8 mouse cellular contexts compared by ENCODE assay signal in the genomic region with DNA sequence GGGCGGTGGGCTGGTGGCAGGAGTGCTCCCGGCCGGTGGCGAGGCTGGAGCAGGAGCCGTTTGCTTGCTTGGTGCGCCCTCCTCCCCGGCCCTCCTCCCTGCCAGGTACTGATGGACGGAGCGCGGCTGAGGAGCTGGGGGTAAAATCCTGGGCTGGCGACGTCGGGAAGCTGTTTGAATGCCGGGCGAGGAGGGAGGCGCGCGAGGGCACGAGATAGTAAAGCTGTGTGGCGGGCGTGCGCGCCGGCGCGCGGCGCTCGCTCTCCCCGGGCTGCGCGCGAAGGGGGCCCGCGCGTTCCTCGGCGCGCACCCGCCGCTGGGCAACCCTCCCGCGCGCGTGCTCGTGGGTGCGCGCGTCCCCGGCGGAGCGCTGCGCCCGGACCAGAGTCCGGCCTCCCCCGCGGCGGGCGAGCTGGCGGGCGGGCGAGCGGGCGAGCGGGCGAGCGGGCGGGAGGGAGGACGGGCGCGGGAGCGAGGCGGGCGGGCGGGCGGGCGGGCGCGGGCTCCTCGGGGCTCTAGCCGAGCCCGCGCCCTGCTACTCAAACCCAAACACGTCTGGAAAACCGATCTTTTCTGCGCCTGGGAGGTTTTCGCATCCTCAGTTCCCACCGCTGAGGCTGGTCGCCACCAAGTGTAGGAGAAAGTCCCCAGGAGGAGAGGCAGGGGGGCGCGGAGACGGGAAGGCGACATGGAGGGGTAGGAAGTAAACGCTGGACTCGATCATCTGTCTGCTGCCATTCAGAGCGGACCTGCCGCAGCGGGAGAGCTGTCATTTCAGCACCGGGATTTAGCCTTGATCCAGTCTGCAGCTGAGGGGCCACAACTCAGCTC. TPM values are rescaled to one million over a fixed set of nuclear protein-coding genes. Genes with fewer than 3 reads are reported as not detected.
DNase-seq lines count a peak whose midpoint lies in the region; ATAC-seq lines count a peak whose summit lies in the region.
"Had no signal": no experiment of that assay in that cellular context is flagged by ENCODE, and none has a peak within 500 bp of the region (broad histone marks: within the 10 kb centered on the region; RNA-seq: fewer than 3 reads in every experiment).

No protein-coding gene starts in this region.

- H3K9me3 ChIP-seq in forebrain, embryonic 13.5 days (replicated peaks), result no peaks in the 10 kb centered on the region
- no peaks in the 10 kb centered on the region for H3K9me3 ChIP-seq in intestine, embryonic 16.5 days (ENCODE audit: control insufficient read depth, low read length)
- H3K9me3 ChIP-seq in limb, embryonic 10.5 days (replicated peaks), result no peaks in the 10 kb centered on the region
- H3K9me3 ChIP-seq in neural tube, embryonic 15.5 days (replicated peaks), result no peaks in the 10 kb centered on the region

- no peaks in the 10 kb centered on the region for H3K36me3 ChIP-seq in forebrain, embryonic 13.5 days (ENCODE audit: poor library complexity, severe bottlenecking)
- H3K36me3 ChIP-seq in intestine, embryonic 16.5 days (ENCODE audit: control insufficient read depth, insufficient read depth, low read length), result no peaks in the 10 kb centered on the region
- H3K36me3 ChIP-seq in limb, embryonic 10.5 days, result no peaks in the 10 kb centered on the region
- H3K36me3 ChIP-seq in neural tube, embryonic 15.5 days, result no peaks in the 10 kb centered on the region

- H3K4me3 ChIP-seq in forebrain, embryonic 13.5 days, result peak overlapping the region; percentile 63
- peak overlapping the region; percentile 56 for H3K4me3 ChIP-seq in intestine, embryonic 16.5 days (ENCODE audit: low read length)
- H3K4me3 ChIP-seq in limb, embryonic 10.5 days, result peak overlapping the region; percentile 60
- H3K4me3 ChIP-seq in neural tube, embryonic 15.5 days (replicated peaks), result peak overlapping the region; percentile 56
- H3K4me3 ChIP-seq: erythroblast, embryonic 14.5 days had no signal

- H3K9ac ChIP-seq in forebrain, embryonic 13.5 days, result peak overlapping the region; percentile 74
- H3K9ac ChIP-seq in intestine, embryonic 16.5 days (ENCODE audit: low read depth, low read length), result peak overlapping the region; percentile 62
- peak overlapping the region; percentile 74 for H3K9ac ChIP-seq in neural tube, embryonic 15.5 days (replicated peaks)

- peak overlapping the region; percentile 65 for H3K4me2 ChIP-seq in forebrain, embryonic 13.5 days
- peak overlapping the region; percentile 83 for H3K4me2 ChIP-seq in intestine, embryonic 16.5 days (ENCODE audit: low read depth, low read length)
- peak overlapping the region; percentile 62 for H3K4me2 ChIP-seq in neural tube, embryonic 15.5 days

- H3K27me3 ChIP-seq in forebrain, embryonic 13.5 days, result no peaks in the 10 kb centered on the region
- H3K27me3 ChIP-seq in intestine, embryonic 16.5 days (replicated peaks; ENCODE audit: control insufficient read depth, insufficient read depth, low read length), result peaks cover 29% of the 10 kb centered on the region
- H3K27me3 ChIP-seq in limb, embryonic 10.5 days (ENCODE audit: low read depth, poor library complexity, severe bottlenecking), result peaks cover 49% of the 10 kb centered on the region
- no peaks in the 10 kb centered on the region for H3K27me3 ChIP-seq in neural tube, embryonic 15.5 days (replicated peaks)

- DNase-seq in WW6 (ENCODE audit: low read depth, low spot score), result peak; percentile 63
- DNase-seq in limb, embryonic 10.5 days (ENCODE audit: low spot score), result peak; percentile 77
- DNase-seq in spleen, adult 18-20 months, result no peak

- ATAC-seq in cerebellum, adult (ENCODE audit: insufficient number of reproducible peaks, low FRiP score, low TSS enrichment), result peak; percentile 74
- peak; percentile 88 for ATAC-seq in forebrain, embryonic 13.5 days
- ATAC-seq in intestine, embryonic 16.5 days, result peak; percentile 87
- ATAC-seq in neural tube, embryonic 15.5 days (ENCODE audit: low FRiP score), result peak; percentile 89

- H3K27ac ChIP-seq in forebrain, embryonic 13.5 days, result peak overlapping the region; percentile 86
- no peak overlapping the region for H3K27ac ChIP-seq in intestine, embryonic 16.5 days (ENCODE audit: low read length)
- peak overlapping the region; percentile 70 for H3K27ac ChIP-seq in limb, embryonic 10.5 days
- H3K27ac ChIP-seq in neural tube, embryonic 15.5 days (replicated peaks), result peak overlapping the region; percentile 91

- under 1% methylated on average over 41 of the region's 99 CpGs for WGBS in forebrain, embryonic 13.5 days
- under 1% methylated on average over 36 of the region's 99 CpGs for WGBS in intestine, embryonic 16.5 days
- 7% methylated on average over 84 of the region's 99 CpGs for WGBS in limb, embryonic 10.5 days
- 1% methylated on average over 50 of the region's 99 CpGs for WGBS in neural tube, embryonic 15.5 days

- peaks cover 47% of the 10 kb centered on the region for H3K4me1 ChIP-seq in forebrain, embryonic 13.5 days
- H3K4me1 ChIP-seq in intestine, embryonic 16.5 days (ENCODE audit: control insufficient read depth, insufficient read depth, low read length), result peaks cover 5% of the 10 kb centered on the region; the same call in 1 of the 2 replicates
- no peaks in the 10 kb centered on the region; the same call in 1 of the 2 replicates for H3K4me1 ChIP-seq in limb, embryonic 10.5 days
- peaks cover 25% of the 10 kb centered on the region for H3K4me1 ChIP-seq in neural tube, embryonic 15.5 days

RNA-seq across cellular contexts. Expression of gene Adgrb3, which starts 0.6 kb away (rescaled TPM):
- 25.6 and 29.2 TPM in 2 replicates for polyA plus RNA-seq in forebrain, embryonic 13.5 days (2015; fragmentation: Nextera tagmentation; extraction: Ambion mirVana)
- 1.9 and 2.4 TPM in 2 replicates for polyA plus RNA-seq in intestine, embryonic 16.5 days (2015; fragmentation: Nextera tagmentation; extraction: Ambion mirVana)
- 0.16 and 0.33 TPM in 2 replicates for polyA plus RNA-seq in limb, embryonic 10.5 days (2016; fragmentation: Nextera tagmentation; extraction: Ambion mirVana)
- polyA plus RNA-seq in neural tube, embryonic 15.5 days (2015; fragmentation: Nextera tagmentation; extraction: Ambion mirVana), result 40.6 and 49.9 TPM in 2 replicates
- polyA plus RNA-seq: erythroblast, embryonic 14.5 days had no signal

Comparison
In these comparisons a context has a peak if more than half of its experiments do, and no peak if none do; other contexts are left out.
1. DNase-seq: peak in WW6 (single experiment) and limb, embryonic 10.5 days (single experiment); none in spleen, adult 18-20 months (0 of 2).
2. Peak in every context shown above with its lines, with median percentiles within 50 percentile points of each other: ATAC-seq, H3K4me2 ChIP-seq, H3K4me3 ChIP-seq and H3K9ac ChIP-seq.